21 mouse cellular contexts compared by ENCODE assay signal in the genomic region with DNA sequence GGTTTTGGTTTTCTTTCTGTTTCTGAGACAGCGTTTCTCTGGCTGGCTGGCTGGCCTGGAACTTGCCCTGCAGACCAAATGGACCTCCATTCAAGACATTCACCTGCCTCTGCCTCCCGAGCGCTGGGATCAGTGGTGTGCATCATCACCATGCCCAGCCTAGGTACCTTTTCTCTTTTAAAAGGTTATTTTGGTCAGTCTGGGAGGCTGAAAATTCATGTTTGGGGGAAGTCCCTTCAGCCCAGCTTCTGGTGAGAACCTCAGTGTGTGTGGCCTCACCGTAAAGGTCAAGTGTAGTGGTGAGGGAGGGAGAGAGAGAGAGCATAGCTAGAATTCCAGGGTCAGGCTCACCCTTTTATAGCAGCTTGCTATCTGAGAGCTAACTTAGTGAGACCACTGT. TPM values are rescaled to one million over a fixed set of nuclear protein-coding genes. Genes with fewer than 3 reads are reported as not detected.
A peak's percentile ranks its signal among the peaks of the same experiment; 100 is the strongest.
DNase-seq lines count a peak whose midpoint lies in the region; ATAC-seq and TF ChIP-seq lines count a peak whose summit lies in the region.
"Had no signal": no experiment of that assay in that cellular context is flagged by ENCODE, and none has a peak within 500 bp of the region (broad histone marks: within the 10 kb centered on the region; RNA-seq: fewer than 3 reads in every experiment).

No protein-coding gene starts in this region.

- H3K4me1 ChIP-seq in heart, embryonic 15.5 days (replicated peaks) = peaks cover 46% of the 10 kb centered on the region
- H3K4me1 ChIP-seq in lung, postnatal 0 days (ENCODE audit: insufficient read depth, low read depth, low read length) = peaks cover 8% of the 10 kb centered on the region; the same call in 1 of the 2 replicates
- H3K4me1 ChIP-seq in heart, postnatal 0 days (ENCODE audit: control insufficient read depth, insufficient read depth) = peaks cover 48% of the 10 kb centered on the region
- peaks cover 4% of the 10 kb centered on the region; the same call in 1 of the 2 replicates for H3K4me1 ChIP-seq in thymus, adult 2 months (replicated peaks; ENCODE audit: control insufficient read depth, insufficient read depth, low read length)
- peaks cover 22% of the 10 kb centered on the region for H3K4me1 ChIP-seq in hindbrain, embryonic 12.5 days

- H3K9me3 ChIP-seq in heart, embryonic 15.5 days (replicated peaks) = no peaks in the 10 kb centered on the region
- no peaks in the 10 kb centered on the region for H3K9me3 ChIP-seq in lung, postnatal 0 days (ENCODE audit: low read length)
- H3K9me3 ChIP-seq in heart, postnatal 0 days (replicated peaks; ENCODE audit: control insufficient read depth, low read length) = no peaks in the 10 kb centered on the region
- H3K9me3 ChIP-seq in hindbrain, embryonic 12.5 days (replicated peaks) = no peaks in the 10 kb centered on the region
- H3K9me3 ChIP-seq: embryonic facial prominence, embryonic 10.5 days; forebrain, embryonic 13.5 days; limb, embryonic 13.5 days; neural tube, embryonic 12.5 days had no signal

- H3K4me2 ChIP-seq in heart, embryonic 15.5 days = peak overlapping the region; percentile 23
- H3K4me2 ChIP-seq in lung, postnatal 0 days (replicated peaks; ENCODE audit: low read depth, low read length) = no peak overlapping the region
- H3K4me2 ChIP-seq in heart, postnatal 0 days (ENCODE audit: low read depth, low read length) = peak overlapping the region; percentile 2; the same call in 1 of the 2 replicates
- H3K4me2 ChIP-seq in hindbrain, embryonic 12.5 days (replicated peaks) = no peak overlapping the region
- H3K4me2 ChIP-seq: forebrain, embryonic 13.5 days; limb, embryonic 13.5 days; midbrain, embryonic 11.5 days; neural tube, embryonic 12.5 days had no signal

- no peak for TF ChIP-seq EP300 in lung, postnatal 0 days (IDR thresholded peaks at IDR 0.05)
- TF ChIP-seq EP300 in heart, postnatal 0 days (IDR thresholded peaks at IDR 0.05; ENCODE audit: low read depth) = no peak

- TF ChIP-seq CTCF in lung, postnatal 0 days (IDR thresholded peaks at IDR 0.05) = no peak
- TF ChIP-seq CTCF in heart, postnatal 0 days (IDR thresholded peaks at IDR 0.05; ENCODE audit: low read depth) = no peak
- TF ChIP-seq CTCF in thymus, adult 2 months (IDR thresholded peaks at IDR 0.05; ENCODE audit: borderline replicate concordance, control insufficient read depth, extremely low read depth, insufficient read depth, low read length, poor library complexity) = no peak

- no peak for TF ChIP-seq POLR2A in thymus, adult 2 months (IDR thresholded peaks at IDR 0.05; ENCODE audit: control insufficient read depth, extremely low read depth, insufficient read depth, low read length, poor library complexity)

- no peak overlapping the region for H3K9ac ChIP-seq in heart, embryonic 15.5 days
- no peak overlapping the region for H3K9ac ChIP-seq in lung, postnatal 0 days (replicated peaks; ENCODE audit: low read depth)
- H3K9ac ChIP-seq in heart, postnatal 0 days (replicated peaks; ENCODE audit: low read depth, low read length) = no peak overlapping the region
- no peak overlapping the region for H3K9ac ChIP-seq in hindbrain, embryonic 12.5 days
- H3K9ac ChIP-seq: forebrain, embryonic 13.5 days; limb, embryonic 13.5 days; neural tube, embryonic 12.5 days had no signal

- H3K36me3 ChIP-seq in heart, embryonic 15.5 days = no peaks in the 10 kb centered on the region
- H3K36me3 ChIP-seq in lung, postnatal 0 days (ENCODE audit: insufficient read depth, low read length) = no peaks in the 10 kb centered on the region
- H3K36me3 ChIP-seq in heart, postnatal 0 days (replicated peaks; ENCODE audit: control insufficient read depth, insufficient read depth, low read length) = no peaks in the 10 kb centered on the region
- no peaks in the 10 kb centered on the region for H3K36me3 ChIP-seq in thymus, adult 2 months (ENCODE audit: control insufficient read depth, insufficient read depth, low read length)
- H3K36me3 ChIP-seq in hindbrain, embryonic 12.5 days = no peaks in the 10 kb centered on the region; the same call in 1 of the 2 replicates

- H3K4me3 ChIP-seq in heart, embryonic 15.5 days = no peak overlapping the region; the same call in 1 of the 2 replicates
- H3K4me3 ChIP-seq in lung, postnatal 0 days (ENCODE audit: low read depth, low read length) = no peak overlapping the region
- no peak overlapping the region for H3K4me3 ChIP-seq in heart, postnatal 0 days (ENCODE audit: low read depth, low read length)
- no peak overlapping the region for H3K4me3 ChIP-seq in thymus, adult 2 months (ENCODE audit: control insufficient read depth, insufficient read depth, low read length)
- H3K4me3 ChIP-seq in hindbrain, embryonic 12.5 days = no peak overlapping the region
- H3K4me3 ChIP-seq: embryonic facial prominence, embryonic 10.5 days; forebrain, embryonic 13.5 days; limb, embryonic 13.5 days; neural tube, embryonic 12.5 days had no signal

- 68% methylated on average over 4 of the region's 4 CpGs for WGBS in heart, embryonic 15.5 days
- WGBS in lung, postnatal 0 days = 78% methylated on average over 4 of the region's 4 CpGs
- WGBS in heart, postnatal 0 days = 55% methylated on average over 4 of the region's 4 CpGs
- WGBS in thymus, adult 2 months = 84% methylated on average over 4 of the region's 4 CpGs
- 95% methylated on average over 4 of the region's 4 CpGs for WGBS in hindbrain, embryonic 12.5 days

- H3K27ac ChIP-seq in heart, embryonic 15.5 days = peak overlapping the region; percentile 48
- no peak overlapping the region for H3K27ac ChIP-seq in lung, postnatal 0 days (ENCODE audit: low read length)
- H3K27ac ChIP-seq in heart, postnatal 0 days (ENCODE audit: low read depth) = peak overlapping the region; percentile 68
- H3K27ac ChIP-seq in thymus, adult 2 months (ENCODE audit: control insufficient read depth, insufficient read depth, low read length) = no peak overlapping the region
- H3K27ac ChIP-seq in hindbrain, embryonic 12.5 days = no peak overlapping the region
- H3K27ac ChIP-seq: embryonic facial prominence, embryonic 10.5 days; forebrain, embryonic 13.5 days; limb, embryonic 13.5 days; neural tube, embryonic 12.5 days had no signal

- no peaks in the 10 kb centered on the region for H3K27me3 ChIP-seq in heart, embryonic 15.5 days
- no peaks in the 10 kb centered on the region for H3K27me3 ChIP-seq in lung, postnatal 0 days (replicated peaks; ENCODE audit: insufficient read depth, low read length)
- H3K27me3 ChIP-seq in heart, postnatal 0 days (ENCODE audit: control insufficient read depth, insufficient read depth, low read length) = no peaks in the 10 kb centered on the region
- H3K27me3 ChIP-seq in thymus, adult 2 months (ENCODE audit: control insufficient read depth, insufficient read depth, low read length) = no peaks in the 10 kb centered on the region
- no peaks in the 10 kb centered on the region for H3K27me3 ChIP-seq in hindbrain, embryonic 12.5 days
- H3K27me3 ChIP-seq: forebrain, embryonic 13.5 days; limb, embryonic 13.5 days; neural tube, embryonic 12.5 days had no signal

- no peak for ATAC-seq in heart, embryonic 15.5 days (replicated peaks; ENCODE audit: insufficient number of reproducible peaks, insufficient read depth, low FRiP score, low read depth)
- no peak for ATAC-seq in lung, postnatal 0 days
- ATAC-seq in heart, postnatal 0 days (ENCODE audit: insufficient read depth, low read depth) = no peak
- no peak for ATAC-seq in hindbrain, embryonic 12.5 days (ENCODE audit: low FRiP score)
- ATAC-seq: forebrain, embryonic 13.5 days; hindbrain, embryonic 16.5 days had no signal

- no peak for DNase-seq in heart, adult 9 months (ENCODE audit: low spot score in 2 of 2)
- peak; percentile 12 for DNase-seq in lung, postnatal 0 days (ENCODE audit: low spot score)
- DNase-seq in lung, postnatal 25 days (ENCODE audit: low spot score) = no peak
- peak; percentile 49 for DNase-seq in heart, postnatal 0 days (ENCODE audit: low spot score)
- no peak for DNase-seq in thymus, adult 2 months
- DNase-seq: adrenal gland, postnatal 36 days; cerebellum, adult 2 months; kidney, adult 8-10 months; kidney, postnatal 25 days; lung, postnatal 14 days had no signal

RNA-seq across cellular contexts. Expression of a gene that starts 3.3 kb away (rescaled TPM):
- 208 and 244 TPM in 2 replicates for polyA plus RNA-seq in heart, embryonic 15.5 days (2015; fragmentation: Nextera tagmentation; extraction: Ambion mirVana)
- polyA plus RNA-seq in lung, postnatal 0 days (2015; fragmentation: Nextera tagmentation; extraction: Ambion mirVana) = 166 and 167 TPM in 2 replicates
- total RNA-seq in heart, postnatal 0 days (2014; rRNA removed; ENCODE audit: low replicate concordance) = 173 and 191 TPM in 2 replicates
- 168 and 171 TPM in 2 replicates for polyA plus RNA-seq in heart, postnatal 0 days (2015; fragmentation: Nextera tagmentation; extraction: Ambion mirVana)
- 70.4 and 75.9 TPM in 2 replicates for polyA plus RNA-seq in thymus, adult 2 months (2012; rRNA removed)
- 230 and 240 TPM in 2 replicates for polyA plus RNA-seq in hindbrain, embryonic 12.5 days (2016; fragmentation: Nextera tagmentation; extraction: Ambion mirVana)

RNA-seq across cellular contexts. Expression of a gene that starts 3.6 kb away (rescaled TPM):
- polyA plus RNA-seq in heart, embryonic 15.5 days (2015; fragmentation: Nextera tagmentation; extraction: Ambion mirVana) = 18.4 and 22.7 TPM in 2 replicates
- polyA plus RNA-seq in lung, postnatal 0 days (2015; fragmentation: Nextera tagmentation; extraction: Ambion mirVana) = 12.5 and 14.0 TPM in 2 replicates
- total RNA-seq in heart, postnatal 0 days (2014; rRNA removed; ENCODE audit: low replicate concordance) = 15.7 and 16.2 TPM in 2 replicates
- polyA plus RNA-seq in heart, postnatal 0 days (2015; fragmentation: Nextera tagmentation; extraction: Ambion mirVana) = 20.2 and 24.2 TPM in 2 replicates
- 11.1 and 13.3 TPM in 2 replicates for polyA plus RNA-seq in thymus, adult 2 months (2012; rRNA removed)
- polyA plus RNA-seq in hindbrain, embryonic 12.5 days (2016; fragmentation: Nextera tagmentation; extraction: Ambion mirVana) = 21.1 and 21.3 TPM in 2 replicates

RNA-seq across cellular contexts. Expression of a gene that starts 26.7 kb away (rescaled TPM):
- polyA plus RNA-seq in heart, embryonic 15.5 days (2015; fragmentation: Nextera tagmentation; extraction: Ambion mirVana) = 41.2 and 59.1 TPM in 2 replicates
- polyA plus RNA-seq in lung, postnatal 0 days (2015; fragmentation: Nextera tagmentation; extraction: Ambion mirVana) = 49.5 and 53.4 TPM in 2 replicates
- 21.8 and 37.8 TPM in 2 replicates for total RNA-seq in heart, postnatal 0 days (2014; rRNA removed; ENCODE audit: low replicate concordance)
- polyA plus RNA-seq in heart, postnatal 0 days (2015; fragmentation: Nextera tagmentation; extraction: Ambion mirVana) = 32.2 and 36.3 TPM in 2 replicates
- 30.4 and 36.2 TPM in 2 replicates for polyA plus RNA-seq in thymus, adult 2 months (2012; rRNA removed)
- 76.0 and 79.9 TPM in 2 replicates for polyA plus RNA-seq in hindbrain, embryonic 12.5 days (2016; fragmentation: Nextera tagmentation; extraction: Ambion mirVana)

RNA-seq across cellular contexts. Expression of a gene that starts 42.4 kb away (rescaled TPM):
- polyA plus RNA-seq in heart, embryonic 15.5 days (2015; fragmentation: Nextera tagmentation; extraction: Ambion mirVana) = 13.9 and 14.1 TPM in 2 replicates
- polyA plus RNA-seq in lung, postnatal 0 days (2015; fragmentation: Nextera tagmentation; extraction: Ambion mirVana) = 7.2 and 8.0 TPM in 2 replicates
- 12.1 and 16.4 TPM in 2 replicates for total RNA-seq in heart, postnatal 0 days (2014; rRNA removed; ENCODE audit: low replicate concordance)
- polyA plus RNA-seq in heart, postnatal 0 days (2015; fragmentation: Nextera tagmentation; extraction: Ambion mirVana) = 8.7 and 9.6 TPM in 2 replicates
- polyA plus RNA-seq in thymus, adult 2 months (2012; rRNA removed) = 10.7 and 12.1 TPM in 2 replicates
- polyA plus RNA-seq in hindbrain, embryonic 12.5 days (2016; fragmentation: Nextera tagmentation; extraction: Ambion mirVana) = 18.0 and 22.4 TPM in 2 replicates

RNA-seq across cellular contexts. Expression of a gene that starts 56.1 kb away (rescaled TPM):
- polyA plus RNA-seq in heart, embryonic 15.5 days (2015; fragmentation: Nextera tagmentation; extraction: Ambion mirVana) = not detected in 2 replicates
- not detected in 2 replicates for polyA plus RNA-seq in lung, postnatal 0 days (2015; fragmentation: Nextera tagmentation; extraction: Ambion mirVana)
- not detected in 2 replicates for total RNA-seq in heart, postnatal 0 days (2014; rRNA removed; ENCODE audit: low replicate concordance)
- not detected in 2 replicates for polyA plus RNA-seq in heart, postnatal 0 days (2015; fragmentation: Nextera tagmentation; extraction: Ambion mirVana)
- polyA plus RNA-seq in thymus, adult 2 months (2012; rRNA removed) = not detected in 2 replicates
- polyA plus RNA-seq in hindbrain, embryonic 12.5 days (2016; fragmentation: Nextera tagmentation; extraction: Ambion mirVana) = 0.59 TPM in 1 of 2 replicates, not detected in the other
- total RNA-seq: adrenal gland, postnatal 36 days; layer of hippocampus, postnatal 10 days; left cerebral cortex, postnatal 10 days; monocyte, adult 5-6 weeks had no signal
- polyA plus RNA-seq: forebrain, embryonic 13.5 days; hindbrain, embryonic 16.5 days; limb, embryonic 13.5 days; neural tube, embryonic 12.5 days had no signal

Comparison
In these comparisons a context has a peak if more than half of its experiments do, and no peak if none do; other contexts are left out.
1. DNase-seq: peak in lung, postnatal 0 days (single experiment) and heart, postnatal 0 days (single experiment); none in heart, adult 9 months (0 of 2), lung, postnatal 25 days (single experiment) and thymus, adult 2 months (single experiment).
2. H3K27ac ChIP-seq: peak in heart, embryonic 15.5 days (single experiment) and heart, postnatal 0 days (single experiment); none in lung, postnatal 0 days (single experiment), thymus, adult 2 months (single experiment) and hindbrain, embryonic 12.5 days (single experiment).
3. H3K4me2 ChIP-seq: peak in heart, embryonic 15.5 days (single experiment) and heart, postnatal 0 days (single experiment); none in lung, postnatal 0 days (single experiment) and hindbrain, embryonic 12.5 days (single experiment).